Mouse (Mus musculus): Measurements from ENCODE around the gene Zbtb38.

Zbtb38 gene

GRCm38 (mm10) chr9:96713472-96714390 is 38.9 kb downstream of the Zbtb38 start:
- no peak for DNase-seq (ENCODE audit: low spot score)

GRCm38 (mm10) chr9:96712758-96713471 is 39.7 kb downstream of the Zbtb38 start:
- no peak for DNase-seq (ENCODE audit: low spot score)

- no peak for DNase-seq (ENCODE audit: low spot score)
Measured at GRCm38 (mm10) chr9:96712045-96712444, 40.6 kb downstream of the Zbtb38 start.

GRCm38 (mm10) chr9:96710241-96710946 is 42.2 kb downstream of the Zbtb38 start:
- no peak for DNase-seq (ENCODE audit: low spot score)

- DNase-seq (ENCODE audit: low spot score): no peak
Measured at GRCm38 (mm10) chr9:96708905-96709304, 43.7 kb downstream of the Zbtb38 start.

GRCm38 (mm10) chr9:96707964-96708363 is 44.7 kb downstream of the Zbtb38 start:
- no peak for DNase-seq (ENCODE audit: low spot score)

- DNase-seq (ENCODE audit: low spot score): peak; percentile 21
Measured at GRCm38 (mm10) chr9:96705576-96706285, 46.9 kb downstream of the Zbtb38 start.

- no peak for DNase-seq (ENCODE audit: low spot score)
Measured at GRCm38 (mm10) chr9:96704935-96705334, 47.7 kb downstream of the Zbtb38 start.

GRCm38 (mm10) chr9:96701891-96702290 is 50.7 kb downstream of the Zbtb38 start:
- DNase-seq (ENCODE audit: low spot score): no peak

GRCm38 (mm10) chr9:96699276-96700035 is 53.2 kb downstream of the Zbtb38 start:
- DNase-seq (ENCODE audit: low spot score): no peak

- no peak for DNase-seq (ENCODE audit: low spot score)
Measured at GRCm38 (mm10) chr9:96696788-96697492, 55.7 kb downstream of the Zbtb38 start.

- DNase-seq (ENCODE audit: low spot score): no peak
Measured at GRCm38 (mm10) chr9:96696141-96696561, 56.5 kb downstream of the Zbtb38 start.

- no peak for DNase-seq (ENCODE audit: low spot score)
Measured at GRCm38 (mm10) chr9:96690461-96690863, 62.2 kb downstream of the Zbtb38 start.

GRCm38 (mm10) chr9:96689076-96689475 is 63.6 kb downstream of the Zbtb38 start:
- no peak for DNase-seq (ENCODE audit: low spot score)

GRCm38 (mm10) chr9:96688194-96688875 is 64.3 kb downstream of the Zbtb38 start:
- no peak for DNase-seq (ENCODE audit: low spot score)

- DNase-seq (ENCODE audit: low spot score): no peak
Measured at GRCm38 (mm10) chr9:96687591-96688186, 64.9 kb downstream of the Zbtb38 start.

- no peak for DNase-seq (ENCODE audit: low spot score)
Measured at GRCm38 (mm10) chr9:96685600-96686084, 67.0 kb downstream of the Zbtb38 start.

- DNase-seq (ENCODE audit: low spot score): no peak
Measured at GRCm38 (mm10) chr9:96684866-96685599, 67.6 kb downstream of the Zbtb38 start.

All from ovary, postnatal 10 days (tissue).